Mouse (Mus musculus) kidney, postnatal 0 days (tissue): ENCODE measurements at regions not wholly inside any gene's neighbourhood (a gene's known extent, or its start where the extent isn't known, plus 50 kb on each side); places are given as distances from the start of the nearest gene placed in this dataset.

Source experiments
- ATAC-seq: fragments of 200-750 bp; cut with Nextera tagmentation; replicated peaks from 2 replicates; pipeline ENCODE4 v1.8.0; 2017; ENCODE audit warnings: low read depth, moderate number of reproducible peaks, moderate TSS enrichment, moderate library complexity; ENCODE audit not compliant: low FRiP score
- DNase-seq: peaks from one replicate; pipeline ENCODE4 v3.0.0-alpha.2; 2016; ENCODE audit warnings: low spot score
- H3K27ac ChIP-seq: fragments of 300-500 bp; sonication (generic); 2 replicates; pipeline ENCODE4 v1.5.1; 2014; ENCODE audit warnings: mild to moderate bottlenecking
- H3K27me3 ChIP-seq: fragments of 300-500 bp; sonication (generic); 2 replicates; pipeline ENCODE4 v1.6.1; 2014; ENCODE audit warnings: low read length, mixed read lengths; ENCODE audit not compliant: insufficient read depth
- H3K36me3 ChIP-seq: fragments of 300-500 bp; sonication (generic); 2 replicates; pipeline ENCODE4 v1.6.1; 2014; ENCODE audit warnings: low read length, mixed read lengths; ENCODE audit not compliant: insufficient read depth
- H3K4me1 ChIP-seq: fragments of 300-500 bp; sonication (generic); replicated peaks from 2 replicates; pipeline ENCODE4 v1.6.1; 2014; ENCODE audit warnings: antibody characterized with exemption, low read length, mixed read lengths; ENCODE audit not compliant: insufficient read depth
- H3K4me2 ChIP-seq: fragments of 300-500 bp; sonication (generic); 2 replicates; pipeline ENCODE4 v1.6.1; 2014; ENCODE audit warnings: mild to moderate bottlenecking, low read length, moderate library complexity, mixed read lengths
- H3K4me3 ChIP-seq: fragments of 300-500 bp; sonication (generic); replicated peaks from 2 replicates; pipeline ENCODE4 v1.5.1; 2014; ENCODE audit warnings: low read depth, low read length
- H3K9ac ChIP-seq: fragments of 300-500 bp; sonication (generic); 2 replicates; pipeline ENCODE4 v1.6.1; 2014; ENCODE audit warnings: low read depth, low read length
- H3K9me3 ChIP-seq: fragments of 300-500 bp; sonication (generic); replicated peaks from 2 replicates; pipeline ENCODE4 v1.6.1; 2016; ENCODE audit warnings: low read length, inconsistent platforms, mixed read lengths
- CTCF ChIP-seq: IDR thresholded peaks from 2 replicates; pipeline ENCODE4 v1.5.1; 2016; ENCODE audit warnings: antibody characterized with exemption, low read depth, mild to moderate bottlenecking, moderate library complexity
- WGBS: fragments of 180-500 bp; shearing (Covaris S2); extraction: QIAGEN DNeasy Blood & Tissue Kit; methylation state at CpG from one replicate; pipeline ENCODE4 v1.1.7; 2014; 5-methylcytosine and 5-hydroxymethylcytosine counted together

- TF ChIP-seq CTCF = no peak
- WGBS = 88% methylated on average over 4 of the region's 4 CpGs
- H3K9ac ChIP-seq = no peak overlapping the region
- no peak overlapping the region for H3K4me2 ChIP-seq
- no peaks in the 10 kb centered on the region for H3K36me3 ChIP-seq
- no peak overlapping the region for H3K4me3 ChIP-seq
- ATAC-seq (no peak), DNase-seq (no peak)
- no peaks in the 10 kb centered on the region for H3K4me1 ChIP-seq
- no peak overlapping the region for H3K27ac ChIP-seq
- no peaks in the 10 kb centered on the region for H3K27me3 ChIP-seq
- no peaks in the 10 kb centered on the region for H3K9me3 ChIP-seq
These were observed 280.6 kb upstream of the 9630041A04Rik start for GRCm38 (mm10) chr9:101581064-101581463.

- no peak for TF ChIP-seq CTCF
- H3K9ac ChIP-seq = no peak overlapping the region
- no peak overlapping the region for H3K4me2 ChIP-seq
- H3K27me3 ChIP-seq = no peaks in the 10 kb centered on the region
- H3K27ac ChIP-seq = no peak overlapping the region
- no peaks in the 10 kb centered on the region for H3K9me3 ChIP-seq
- H3K4me1 ChIP-seq = no peaks in the 10 kb centered on the region
- H3K36me3 ChIP-seq = no peaks in the 10 kb centered on the region
- peak; percentile 21 for DNase-seq
- WGBS = 14% methylated on average over 4 of the region's 4 CpGs
- no peak overlapping the region for H3K4me3 ChIP-seq
- no peak for ATAC-seq
These were observed 290.9 kb upstream of the 9630041A04Rik start for GRCm38 (mm10) chr9:101570714-101571113.

- 34% methylated on average over 9 of the region's 9 CpGs for WGBS
- no peak overlapping the region for H3K27ac ChIP-seq
- H3K36me3 ChIP-seq = no peaks in the 10 kb centered on the region
- DNase-seq (peak; percentile 38), ATAC-seq (no peak)
- H3K9ac ChIP-seq = no peak overlapping the region
- no peaks in the 10 kb centered on the region for H3K9me3 ChIP-seq
- H3K27me3 ChIP-seq = no peaks in the 10 kb centered on the region
- no peaks in the 10 kb centered on the region for H3K4me1 ChIP-seq
- H3K4me2 ChIP-seq = peak overlapping the region; percentile 19; the same call in 1 of the 2 replicates
- no peak overlapping the region for H3K4me3 ChIP-seq
- TF ChIP-seq CTCF = no peak
These were observed 298.4 kb upstream of the 9630041A04Rik start for GRCm38 (mm10) chr9:101563196-101563595.

- no peak overlapping the region for H3K4me3 ChIP-seq
- no peak overlapping the region for H3K4me2 ChIP-seq
- TF ChIP-seq CTCF = no peak
- no peaks in the 10 kb centered on the region for H3K4me1 ChIP-seq
- H3K36me3 ChIP-seq = no peaks in the 10 kb centered on the region
- WGBS = 53% methylated on average over 11 of the region's 11 CpGs
- H3K27ac ChIP-seq = no peak overlapping the region
- H3K9me3 ChIP-seq = no peaks in the 10 kb centered on the region
- no peak for ATAC-seq
- no peaks in the 10 kb centered on the region for H3K27me3 ChIP-seq
- H3K9ac ChIP-seq = no peak overlapping the region
- DNase-seq = no peak
These were observed 302.3 kb upstream of the 9630041A04Rik start for GRCm38 (mm10) chr9:101559366-101559765.

GRCm38 (mm10) chr9:101555011-101555673, 303.5 kb upstream of the Ppp2r3a start:
- Histone ChIP-seq H3K27me3 (no peaks in the 10 kb centered on the region), H3K36me3 (no peaks in the 10 kb centered on the region), H3K4me3 (no peak overlapping the region), H3K9me3 (no peaks in the 10 kb centered on the region), H3K9ac (no peak overlapping the region), H3K4me1 (no peaks in the 10 kb centered on the region), H3K27ac (no peak overlapping the region), H3K4me2 (no peak overlapping the region)
- peak; percentile 60 for DNase-seq
- no peak for TF ChIP-seq CTCF
- no peak for ATAC-seq
- WGBS = 15% methylated on average over 5 of the region's 5 CpGs

DNA sequence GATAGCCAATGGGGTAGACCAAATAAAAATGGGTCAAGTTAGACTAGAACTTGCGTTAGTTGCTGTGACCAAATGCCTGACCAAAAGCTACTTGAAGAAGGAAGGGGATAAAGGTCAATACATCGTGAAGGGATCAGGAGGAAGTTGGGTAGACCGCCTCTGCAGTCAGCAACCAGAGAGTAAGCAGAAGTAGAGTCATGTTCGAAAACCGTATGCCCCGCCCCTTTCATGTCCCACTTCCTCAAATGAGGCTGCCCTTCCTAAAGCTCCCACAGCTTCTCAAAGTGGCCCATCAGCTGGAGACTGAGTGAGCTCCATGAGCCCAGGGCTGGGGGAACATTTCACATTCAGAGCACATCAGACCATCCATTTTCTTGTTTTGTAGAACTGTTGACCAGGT, 301.2 kb upstream of the Ppp2r3a start:
- no peaks in the 10 kb centered on the region for H3K4me1 ChIP-seq
- DNase-seq (no peak), ATAC-seq (no peak)
- TF ChIP-seq CTCF = no peak
- H3K4me2 ChIP-seq = no peak overlapping the region
- no peaks in the 10 kb centered on the region for H3K9me3 ChIP-seq
- WGBS = 87% methylated on average over 6 of the region's 6 CpGs
- no peak overlapping the region for H3K9ac ChIP-seq
- no peaks in the 10 kb centered on the region for H3K27me3 ChIP-seq
- H3K27ac ChIP-seq = no peak overlapping the region
- H3K4me3 ChIP-seq = no peak overlapping the region
- no peaks in the 10 kb centered on the region for H3K36me3 ChIP-seq

DNA sequence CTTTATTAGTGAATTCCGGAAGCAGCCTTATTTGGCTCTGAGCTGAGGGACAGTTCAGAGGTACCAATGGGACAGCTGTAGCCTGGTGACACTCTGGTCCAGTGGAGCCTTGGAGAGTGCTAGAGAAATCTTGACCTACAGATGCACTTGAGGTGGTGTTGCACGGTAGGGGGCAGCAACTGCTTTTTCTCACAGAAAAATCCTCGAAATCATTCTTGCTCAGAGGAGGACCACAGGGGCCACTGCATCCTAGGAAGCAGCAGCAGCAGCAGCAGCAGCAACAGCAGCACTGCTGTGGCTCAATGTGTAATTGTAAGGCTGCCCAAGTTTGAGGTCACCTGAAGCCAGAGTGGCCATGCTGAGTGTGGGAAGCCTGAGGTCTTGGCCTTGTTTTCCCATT, 299.7 kb upstream of the Ppp2r3a start:
- Histone ChIP-seq H3K4me3 (no peak overlapping the region), H3K4me1 (no peaks in the 10 kb centered on the region), H3K27ac (no peak overlapping the region), H3K4me2 (no peak overlapping the region), H3K27me3 (no peaks in the 10 kb centered on the region), H3K36me3 (no peaks in the 10 kb centered on the region), H3K9me3 (no peaks in the 10 kb centered on the region), H3K9ac (no peak overlapping the region)
- TF ChIP-seq CTCF = peak; percentile 35; the same call in 1 of the 2 replicates
- 55% methylated on average over 3 of the region's 3 CpGs for WGBS
- ATAC-seq (no peak), DNase-seq (no peak)
